17 mouse cellular contexts compared by ENCODE assay signal in genomic region chr7:68144266-68144665, GRCm38 (mm10).
DNase-seq lines count a peak whose midpoint lies in the region; ATAC-seq and TF ChIP-seq lines count a peak whose summit lies in the region.
"Had no signal": no experiment of that assay in that cellular context is flagged by ENCODE, and none has a peak within 500 bp of the region (broad histone marks: within the 10 kb centered on the region; RNA-seq: fewer than 3 reads in every experiment).

No protein-coding gene starts in this region.

- no peaks in the 10 kb centered on the region for H3K9me3 ChIP-seq in heart, embryonic 11.5 days (replicated peaks; ENCODE audit: control insufficient read depth, low read length)
- no peaks in the 10 kb centered on the region for H3K9me3 ChIP-seq in liver, postnatal 0 days (ENCODE audit: low read length)
- no peaks in the 10 kb centered on the region for H3K9me3 ChIP-seq in liver, embryonic 12.5 days (replicated peaks)
- H3K9me3 ChIP-seq in midbrain, embryonic 16.5 days (replicated peaks; ENCODE audit: control insufficient read depth, low read length, poor library complexity, severe bottlenecking) = no peaks in the 10 kb centered on the region
- H3K9me3 ChIP-seq in hindbrain, embryonic 14.5 days (ENCODE audit: control insufficient read depth, low read length) = no peaks in the 10 kb centered on the region
- H3K9me3 ChIP-seq: hindbrain, embryonic 10.5 days had no signal

- peak overlapping the region; percentile 46; the same call in 1 of the 2 replicates for H3K27ac ChIP-seq in heart, embryonic 11.5 days (ENCODE audit: low read depth, low read length)
- H3K27ac ChIP-seq in liver, postnatal 0 days (ENCODE audit: low read depth) = no peak overlapping the region
- H3K27ac ChIP-seq in liver, embryonic 12.5 days = no peak overlapping the region
- H3K27ac ChIP-seq in midbrain, embryonic 16.5 days (ENCODE audit: low read length) = no peak overlapping the region
- H3K27ac ChIP-seq in hindbrain, embryonic 14.5 days = no peak overlapping the region
- H3K27ac ChIP-seq: hindbrain, embryonic 10.5 days; stomach, postnatal 0 days had no signal

- 51% methylated on average over 6 of the region's 6 CpGs for WGBS in heart, embryonic 11.5 days (ENCODE audit: insufficient replicate concordance)
- WGBS in liver, postnatal 0 days (ENCODE audit: insufficient replicate concordance) = 52% methylated on average over 6 of the region's 6 CpGs
- WGBS in liver, embryonic 12.5 days (ENCODE audit: insufficient replicate concordance) = 74% methylated on average over 6 of the region's 6 CpGs
- 66% methylated on average over 6 of the region's 6 CpGs for WGBS in midbrain, embryonic 16.5 days
- 70% methylated on average over 6 of the region's 6 CpGs for WGBS in hindbrain, embryonic 14.5 days

- no peak for TF ChIP-seq EP300 in liver, postnatal 0 days (IDR thresholded peaks at IDR 0.05; ENCODE audit: low read depth)

- peak overlapping the region; percentile 34; the same call in 1 of the 2 replicates for H3K9ac ChIP-seq in heart, embryonic 11.5 days (ENCODE audit: low read depth, low read length)
- H3K9ac ChIP-seq in liver, postnatal 0 days (replicated peaks) = no peak overlapping the region
- no peak overlapping the region for H3K9ac ChIP-seq in liver, embryonic 12.5 days
- no peak overlapping the region for H3K9ac ChIP-seq in midbrain, embryonic 16.5 days (ENCODE audit: low read depth, low read length)
- H3K9ac ChIP-seq in hindbrain, embryonic 14.5 days = no peak overlapping the region

- no peak overlapping the region for H3K4me3 ChIP-seq in heart, embryonic 11.5 days (ENCODE audit: low read depth, low read length)
- H3K4me3 ChIP-seq in liver, postnatal 0 days (ENCODE audit: low read depth, low read length) = no peak overlapping the region
- no peak overlapping the region for H3K4me3 ChIP-seq in liver, embryonic 12.5 days
- no peak overlapping the region for H3K4me3 ChIP-seq in midbrain, embryonic 16.5 days (ENCODE audit: low read depth, low read length)
- no peak overlapping the region for H3K4me3 ChIP-seq in hindbrain, embryonic 14.5 days (replicated peaks; ENCODE audit: low read length)
- H3K4me3 ChIP-seq: hindbrain, embryonic 10.5 days had no signal

- no peak overlapping the region for H3K4me2 ChIP-seq in heart, embryonic 11.5 days
- no peak overlapping the region for H3K4me2 ChIP-seq in liver, postnatal 0 days (ENCODE audit: low read depth, low read length)
- H3K4me2 ChIP-seq in liver, embryonic 12.5 days = no peak overlapping the region
- no peak overlapping the region for H3K4me2 ChIP-seq in midbrain, embryonic 16.5 days (ENCODE audit: low read length)
- no peak overlapping the region for H3K4me2 ChIP-seq in hindbrain, embryonic 14.5 days (replicated peaks)
- H3K4me2 ChIP-seq: liver, embryonic 11.5 days had no signal

- DNase-seq in heart, postnatal 4 days = no peak
- DNase-seq in liver, postnatal 0 days = no peak
- peak; percentile 76 for DNase-seq in naive thymus-derived CD4-positive, alpha-beta T cell, adult 2 months (ENCODE audit: low read depth)
- DNase-seq in lung, postnatal 10 days = no peak
- no peak for DNase-seq in hindbrain, embryonic 14.5 days (ENCODE audit: low spot score)
- DNase-seq: kidney, postnatal 10 days; layer of hippocampus, adult 9-11 months; lung, postnatal 14 days; midbrain, embryonic 14.5 days had no signal

- no peaks in the 10 kb centered on the region for H3K36me3 ChIP-seq in heart, embryonic 11.5 days (ENCODE audit: control insufficient read depth, insufficient read depth, low read length)
- H3K36me3 ChIP-seq in liver, postnatal 0 days (replicated peaks; ENCODE audit: insufficient read depth, low read length) = no peaks in the 10 kb centered on the region
- no peaks in the 10 kb centered on the region for H3K36me3 ChIP-seq in liver, embryonic 12.5 days
- no peaks in the 10 kb centered on the region for H3K36me3 ChIP-seq in midbrain, embryonic 16.5 days (ENCODE audit: control insufficient read depth, insufficient read depth, low read length)
- H3K36me3 ChIP-seq in hindbrain, embryonic 14.5 days (replicated peaks; ENCODE audit: control insufficient read depth, insufficient read depth) = no peaks in the 10 kb centered on the region
- H3K36me3 ChIP-seq: G1E; hindbrain, embryonic 10.5 days had no signal

- H3K27me3 ChIP-seq in heart, embryonic 11.5 days (ENCODE audit: control insufficient read depth, insufficient read depth, low read length) = no peaks in the 10 kb centered on the region
- no peaks in the 10 kb centered on the region; the same call in 1 of the 2 replicates for H3K27me3 ChIP-seq in liver, postnatal 0 days (ENCODE audit: insufficient read depth, low read length)
- no peaks in the 10 kb centered on the region for H3K27me3 ChIP-seq in liver, embryonic 12.5 days (replicated peaks)
- no peaks in the 10 kb centered on the region for H3K27me3 ChIP-seq in midbrain, embryonic 16.5 days (ENCODE audit: control insufficient read depth, insufficient read depth, low read depth, low read length)
- H3K27me3 ChIP-seq in hindbrain, embryonic 14.5 days (ENCODE audit: control insufficient read depth, insufficient read depth, low read length) = no peaks in the 10 kb centered on the region

- no peak for TF ChIP-seq CTCF in liver, postnatal 0 days (IDR thresholded peaks at IDR 0.05; ENCODE audit: low read depth)

- peaks cover 52% of the 10 kb centered on the region for H3K4me1 ChIP-seq in heart, embryonic 11.5 days (ENCODE audit: control insufficient read depth, insufficient read depth, low read length)
- peaks cover 3% of the 10 kb centered on the region; the same call in 1 of the 2 replicates for H3K4me1 ChIP-seq in liver, postnatal 0 days (ENCODE audit: insufficient read depth)
- H3K4me1 ChIP-seq in liver, embryonic 12.5 days = peaks cover 22% of the 10 kb centered on the region; the same call in 1 of the 2 replicates
- peaks cover 20% of the 10 kb centered on the region for H3K4me1 ChIP-seq in midbrain, embryonic 16.5 days (ENCODE audit: control insufficient read depth, insufficient read depth, low read length)
- H3K4me1 ChIP-seq in hindbrain, embryonic 14.5 days (replicated peaks; ENCODE audit: control insufficient read depth, insufficient read depth, low read length) = peaks cover 12% of the 10 kb centered on the region

- ATAC-seq in heart, embryonic 11.5 days (replicated peaks; ENCODE audit: insufficient number of reproducible peaks, low FRiP score, low TSS enrichment) = no peak
- ATAC-seq in liver, postnatal 0 days = peak; percentile 41; the same call in 1 of the 2 replicates
- no peak for ATAC-seq in liver, embryonic 12.5 days
- no peak for ATAC-seq in midbrain, embryonic 16.5 days
- ATAC-seq in hindbrain, embryonic 14.5 days (ENCODE audit: low FRiP score) = no peak
- ATAC-seq: forebrain, embryonic 14.5 days had no signal
